Mouse (Mus musculus) liver, adult 2 months (tissue): ENCODE data around the gene Tyms.

Experiments used
- CTCF ChIP-seq: fragments of 200-500 bp; IDR thresholded peaks from 2 replicates; pipeline ENCODE4 v1.5.1; 2011; ENCODE audit warnings: low read depth, low read length, control low read depth
- POLR2A ChIP-seq: fragments of 200-500 bp; IDR thresholded peaks from 2 replicates; pipeline ENCODE4 v1.6.1; 2011; ENCODE audit warnings: low read length, control low read depth; ENCODE audit not compliant: insufficient read depth; ENCODE audit errors: extremely low read depth

DNA sequence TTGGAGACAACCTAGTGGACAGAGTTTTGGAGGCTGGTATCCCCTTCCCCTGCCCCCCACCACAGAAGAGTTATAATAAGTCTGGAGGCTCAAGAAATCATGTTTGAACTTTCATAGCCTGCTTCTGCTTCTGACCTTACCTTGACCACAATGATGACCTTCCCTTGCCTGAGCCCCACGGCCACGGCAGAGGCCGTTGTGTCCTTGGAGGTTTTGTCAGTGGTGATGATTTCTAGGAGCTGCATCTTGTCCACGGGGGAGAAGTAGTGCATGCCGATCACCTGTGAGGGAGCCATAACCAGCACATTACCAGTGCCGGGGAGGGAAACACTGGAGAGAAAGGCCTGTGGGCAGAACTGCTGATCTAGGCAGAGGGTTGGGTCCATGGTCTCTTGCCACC lies 49.1 kb upstream of the Tyms start:
- TF ChIP-seq POLR2A: no peak
- no peak for TF ChIP-seq CTCF
